In genomic region chr7:45460377-45460776, GRCm38 (mm10) we compare ENCODE assay signal across 8 mouse cellular contexts. TPM values are rescaled to one million over a fixed set of nuclear protein-coding genes. Genes with fewer than 3 reads are reported as not detected.
A peak's percentile ranks its signal among the peaks of the same experiment; 100 is the strongest.
DNase-seq lines count a peak whose midpoint lies in the region; ATAC-seq and TF ChIP-seq lines count a peak whose summit lies in the region.

No protein-coding gene starts in this region.

- no peaks in the 10 kb centered on the region for H3K27me3 ChIP-seq in MEL (ENCODE audit: control insufficient read depth in 1 of 2, insufficient read depth in 2 of 2, low read length in 2 of 2)
- no peaks in the 10 kb centered on the region for H3K27me3 ChIP-seq in heart, embryonic 16.5 days (ENCODE audit: control insufficient read depth, insufficient read depth, low read length)
- no peaks in the 10 kb centered on the region for H3K27me3 ChIP-seq in limb, embryonic 12.5 days
- H3K27me3 ChIP-seq in stomach, embryonic 15.5 days (replicated peaks), result no peaks in the 10 kb centered on the region

- TF ChIP-seq CTCF in MEL (IDR thresholded peaks at IDR 0.05 in 2 of 3, conservative IDR thresholded peaks at IDR 0.05 in 1 of 3; ENCODE audit: control insufficient read depth in 1 of 3, insufficient read depth in 1 of 3, low read depth in 2 of 3, low read length in 3 of 3, poor library complexity in 1 of 3, severe bottlenecking in 1 of 3), result no peak

- TF ChIP-seq RAD21 in MEL (IDR thresholded peaks at IDR 0.05; ENCODE audit: low read depth, low read length), result no peak

- DNase-seq in cerebellum, adult 9-10 months, result peak; percentile 51
- no peak for DNase-seq in cerebellum, adult 11 months
- no peak for DNase-seq in MEL (ENCODE audit: low read depth, low spot score)
- no peak for DNase-seq in thymus, postnatal 25 days

- WGBS in heart, embryonic 16.5 days, result 67% methylated on average over 7 of the region's 7 CpGs
- 74% methylated on average over 7 of the region's 7 CpGs for WGBS in limb, embryonic 12.5 days
- 63% methylated on average over 7 of the region's 7 CpGs for WGBS in stomach, embryonic 15.5 days

- peaks cover 7 to 22% of the 10 kb centered on the region in 2 experiments for H3K36me3 ChIP-seq in MEL (ENCODE audit: control insufficient read depth in 1 of 2, insufficient read depth in 2 of 2, low read length in 2 of 2)
- H3K36me3 ChIP-seq in heart, embryonic 16.5 days (ENCODE audit: control insufficient read depth, insufficient read depth), result peaks cover 32% of the 10 kb centered on the region
- peaks cover 76% of the 10 kb centered on the region for H3K36me3 ChIP-seq in limb, embryonic 12.5 days
- H3K36me3 ChIP-seq in stomach, embryonic 15.5 days, result peaks cover 12% of the 10 kb centered on the region; the same call in 1 of the 2 replicates

- no peak for ATAC-seq in heart, embryonic 16.5 days (replicated peaks; ENCODE audit: extremely low read depth, insufficient read depth, low FRiP score)
- no peak for ATAC-seq in limb, embryonic 12.5 days (ENCODE audit: insufficient number of reproducible peaks, insufficient read depth, low FRiP score, low TSS enrichment, low read depth)
- ATAC-seq in stomach, embryonic 15.5 days (ENCODE audit: insufficient read depth, low FRiP score, low read depth), result no peak
- ATAC-seq in activated CD4-positive, CD25-positive, alpha-beta regulatory T cell, adult 4 months, result no peak

- H3K79me2 ChIP-seq in MEL (ENCODE audit: control insufficient read depth, insufficient read depth, low read length, poor library complexity), result peaks cover 29% of the 10 kb centered on the region

- peak overlapping the region; percentile 76 for H3K9ac ChIP-seq in MEL (ENCODE audit: control insufficient read depth, low read depth, low read length, poor library complexity, severe bottlenecking)
- H3K9ac ChIP-seq in heart, embryonic 16.5 days (ENCODE audit: low read length), result peak overlapping the region; percentile 75
- H3K9ac ChIP-seq in limb, embryonic 12.5 days (replicated peaks), result peak overlapping the region; percentile 44; the same call in 1 of the 2 replicates
- no peak overlapping the region for H3K9ac ChIP-seq in stomach, embryonic 15.5 days

- no peaks in the 10 kb centered on the region for H3K9me3 ChIP-seq in MEL (replicated peaks; ENCODE audit: insufficient read depth, low read length)
- H3K9me3 ChIP-seq in heart, embryonic 16.5 days (replicated peaks; ENCODE audit: control insufficient read depth, low read length), result no peaks in the 10 kb centered on the region
- H3K9me3 ChIP-seq in limb, embryonic 12.5 days, result no peaks in the 10 kb centered on the region
- H3K9me3 ChIP-seq in stomach, embryonic 15.5 days, result no peaks in the 10 kb centered on the region

- H3K27ac ChIP-seq in MEL (ENCODE audit: control insufficient read depth, low read depth, low read length), result peak overlapping the region; percentile 96
- H3K27ac ChIP-seq in heart, embryonic 16.5 days (ENCODE audit: low read length), result peak overlapping the region; percentile 90
- H3K27ac ChIP-seq in limb, embryonic 12.5 days, result peak overlapping the region; percentile 82
- peak overlapping the region; percentile 94 for H3K27ac ChIP-seq in stomach, embryonic 15.5 days

- peak overlapping the region; percentile 74 for H3K4me2 ChIP-seq in heart, embryonic 16.5 days (ENCODE audit: low read depth, low read length)
- H3K4me2 ChIP-seq in limb, embryonic 12.5 days, result peak overlapping the region; percentile 67
- H3K4me2 ChIP-seq in stomach, embryonic 15.5 days, result peak overlapping the region; percentile 54

- TF ChIP-seq EP300 in MEL (IDR thresholded peaks at IDR 0.05; ENCODE audit: low read depth in 1 of 2, low read length in 2 of 2), result no peak

- TF ChIP-seq POLR2A in MEL (IDR thresholded peaks at IDR 0.05; ENCODE audit: control insufficient read depth in 1 of 2, insufficient read depth in 1 of 2, low read depth in 1 of 2, low read length in 2 of 2, poor library complexity in 1 of 2), result 0 out of 4 replicates have a peak, but pooled peaks of 1 of the 2 experiments have one; percentile 10

- H3K4me1 ChIP-seq in MEL (ENCODE audit: control insufficient read depth in 1 of 2, insufficient read depth in 2 of 2, low read length in 2 of 2), result peaks cover 7 to 26% of the 10 kb centered on the region in 2 experiments; a peak in 3 of 4 replicates
- H3K4me1 ChIP-seq in heart, embryonic 16.5 days (ENCODE audit: control insufficient read depth, insufficient read depth, low read length), result peaks cover 36% of the 10 kb centered on the region
- peaks cover 38% of the 10 kb centered on the region for H3K4me1 ChIP-seq in limb, embryonic 12.5 days (replicated peaks)
- H3K4me1 ChIP-seq in stomach, embryonic 15.5 days, result peaks cover 41% of the 10 kb centered on the region

- H3K4me3 ChIP-seq in MEL (ENCODE audit: control insufficient read depth in 1 of 2, insufficient read depth in 1 of 2, low read depth in 2 of 2, low read length in 2 of 2), result peak overlapping the region; percentile 21 to 51
- peak overlapping the region; percentile 70 for H3K4me3 ChIP-seq in heart, embryonic 16.5 days (ENCODE audit: low read length)
- peak overlapping the region; percentile 78 for H3K4me3 ChIP-seq in limb, embryonic 12.5 days (replicated peaks)
- H3K4me3 ChIP-seq in stomach, embryonic 15.5 days (replicated peaks), result peak overlapping the region; percentile 74

TF ChIP-seq in MEL, 35 proteins besides CTCF, POLR2A, EP300 and RAD21 (continues in another document):
- TF ChIP-seq MAZ (IDR thresholded peaks at IDR 0.05; ENCODE audit: low read depth, low read length) (no peak), MYC (IDR thresholded peaks at IDR 0.05; ENCODE audit: low read depth, low read length) (no peak), HCFC1 (IDR thresholded peaks at IDR 0.05; ENCODE audit: low read depth, low read length) (no peak), TBP (IDR thresholded peaks at IDR 0.05; ENCODE audit: low read depth, low read length) (no peak), MAX (IDR thresholded peaks at IDR 0.05; ENCODE audit: low read length) (no peak), RCOR1 (IDR thresholded peaks at IDR 0.05; ENCODE audit: low read depth, low read length) (no peak), GATA1 (IDR thresholded peaks at IDR 0.05; ENCODE audit: low read depth, low read length) (no peak), SMC3 (IDR thresholded peaks at IDR 0.05; ENCODE audit: low read depth, low read length) (no peak), TCF12 (IDR thresholded peaks at IDR 0.05; ENCODE audit: low read depth, low read length) (no peak), ZC3H11A (IDR thresholded peaks at IDR 0.05; ENCODE audit: low read depth, low read length) (no peak)

RNA-seq across cellular contexts. Expression of gene Ftl1, which starts 0.7 kb away (rescaled TPM):
- 1,416 and 1,470 TPM in 2 replicates for total RNA-seq in MEL (2012; rRNA removed)
- polyA plus RNA-seq in MEL (2012; ENCODE audit: insufficient read depth in 1 of 2, insufficient read length in 2 of 2, low read depth in 1 of 2, low replicate concordance in 2 of 2, missing spikeins in 1 of 2), result 1,000 to 10,000 TPM in 1 of 2 experiments, not detected in 1; 2,290 TPM
- polyA plus RNA-seq in heart, embryonic 16.5 days (2015; fragmentation: Nextera tagmentation; extraction: Ambion mirVana), result 3,045 and 3,399 TPM in 2 replicates
- polyA plus RNA-seq in limb, embryonic 12.5 days (2016; fragmentation: Nextera tagmentation; extraction: Ambion mirVana), result 4,887 and 4,953 TPM in 2 replicates
- polyA plus RNA-seq in stomach, embryonic 15.5 days (2015; fragmentation: Nextera tagmentation; extraction: Ambion mirVana), result 4,747 and 4,817 TPM in 2 replicates
- 1,000 to 10,000 TPM; 1,527 to 1,850 TPM for polyA plus RNA-seq in activated CD4-positive, CD25-positive, alpha-beta regulatory T cell, adult 4 months (2017; shearing (Covaris generic))

RNA-seq across cellular contexts. Expression of gene Bax, which starts 6.3 kb away (rescaled TPM):
- 105 and 130 TPM in 2 replicates for total RNA-seq in MEL (2012; rRNA removed)
- 100 to 1,000 TPM; 205 to 778 TPM for polyA plus RNA-seq in MEL (2012; ENCODE audit: insufficient read depth in 1 of 2, insufficient read length in 2 of 2, low read depth in 1 of 2, low replicate concordance in 2 of 2, missing spikeins in 1 of 2)
- 104 and 107 TPM in 2 replicates for polyA plus RNA-seq in heart, embryonic 16.5 days (2015; fragmentation: Nextera tagmentation; extraction: Ambion mirVana)
- polyA plus RNA-seq in limb, embryonic 12.5 days (2016; fragmentation: Nextera tagmentation; extraction: Ambion mirVana), result 224 and 230 TPM in 2 replicates
- 157 and 168 TPM in 2 replicates for polyA plus RNA-seq in stomach, embryonic 15.5 days (2015; fragmentation: Nextera tagmentation; extraction: Ambion mirVana)
- 100 to 1,000 TPM in 1 of 2 experiments, 10 to 100 TPM in 1; 94.5 to 202 TPM for polyA plus RNA-seq in activated CD4-positive, CD25-positive, alpha-beta regulatory T cell, adult 4 months (2017; shearing (Covaris generic))

RNA-seq across cellular contexts. Expression of gene Tulp2, which starts 21.3 kb away (rescaled TPM):
- total RNA-seq in MEL (2012; rRNA removed), result 0.56 and 1.1 TPM in 2 replicates
- 1 to 10 TPM in 1 of 2 experiments, not detected in 1; 1.2 TPM for polyA plus RNA-seq in MEL (2012; ENCODE audit: insufficient read depth in 1 of 2, insufficient read length in 2 of 2, low read depth in 1 of 2, low replicate concordance in 2 of 2, missing spikeins in 1 of 2)
- 0.35 and 0.71 TPM in 2 replicates for polyA plus RNA-seq in heart, embryonic 16.5 days (2015; fragmentation: Nextera tagmentation; extraction: Ambion mirVana)
- 1.4 TPM in 2 replicates for polyA plus RNA-seq in limb, embryonic 12.5 days (2016; fragmentation: Nextera tagmentation; extraction: Ambion mirVana)
- polyA plus RNA-seq in stomach, embryonic 15.5 days (2015; fragmentation: Nextera tagmentation; extraction: Ambion mirVana), result 1.4 and 1.8 TPM in 2 replicates
- under 1 TPM in 1 of 2 experiments, not detected in 1; 0.44 TPM for polyA plus RNA-seq in activated CD4-positive, CD25-positive, alpha-beta regulatory T cell, adult 4 months (2017; shearing (Covaris generic))

RNA-seq across cellular contexts. Expression of gene Ruvbl2, which starts 22.5 kb away (rescaled TPM):
- total RNA-seq in MEL (2012; rRNA removed), result 434 and 469 TPM in 2 replicates
- polyA plus RNA-seq in MEL (2012; ENCODE audit: insufficient read depth in 1 of 2, insufficient read length in 2 of 2, low read depth in 1 of 2, low replicate concordance in 2 of 2, missing spikeins in 1 of 2), result 100 to 1,000 TPM in 1 of 2 experiments, not detected in 1; 758 TPM
- polyA plus RNA-seq in heart, embryonic 16.5 days (2015; fragmentation: Nextera tagmentation; extraction: Ambion mirVana), result 85.1 and 88.3 TPM in 2 replicates
- polyA plus RNA-seq in limb, embryonic 12.5 days (2016; fragmentation: Nextera tagmentation; extraction: Ambion mirVana), result 155 and 156 TPM in 2 replicates
- polyA plus RNA-seq in stomach, embryonic 15.5 days (2015; fragmentation: Nextera tagmentation; extraction: Ambion mirVana), result 127 and 139 TPM in 2 replicates
- 10 to 100 TPM; 47.4 to 51.2 TPM for polyA plus RNA-seq in activated CD4-positive, CD25-positive, alpha-beta regulatory T cell, adult 4 months (2017; shearing (Covaris generic))

RNA-seq across cellular contexts. Expression of gene Gys1, which starts 25.7 kb away (rescaled TPM):
- 12.8 and 15.0 TPM in 2 replicates for total RNA-seq in MEL (2012; rRNA removed)
- 10 to 100 TPM in 1 of 2 experiments, not detected in 1; 46.9 TPM for polyA plus RNA-seq in MEL (2012; ENCODE audit: insufficient read depth in 1 of 2, insufficient read length in 2 of 2, low read depth in 1 of 2, low replicate concordance in 2 of 2, missing spikeins in 1 of 2)
- polyA plus RNA-seq in heart, embryonic 16.5 days (2015; fragmentation: Nextera tagmentation; extraction: Ambion mirVana), result 136 and 141 TPM in 2 replicates
- 45.2 and 46.2 TPM in 2 replicates for polyA plus RNA-seq in limb, embryonic 12.5 days (2016; fragmentation: Nextera tagmentation; extraction: Ambion mirVana)
- 34.3 and 37.7 TPM in 2 replicates for polyA plus RNA-seq in stomach, embryonic 15.5 days (2015; fragmentation: Nextera tagmentation; extraction: Ambion mirVana)
- polyA plus RNA-seq in activated CD4-positive, CD25-positive, alpha-beta regulatory T cell, adult 4 months (2017; shearing (Covaris generic)), result 1 to 10 TPM; 9.3 to 9.8 TPM
